Mouse (Mus musculus): ENCODE measurements around the gene Serp2. TPM values are rescaled to one million over a fixed set of nuclear protein-coding genes. Genes with fewer than 3 reads are reported as not detected.
"Not testable (repeated sequence)": the region's sequence is repeated elsewhere in the genome, so short reads cannot be mapped to it uniquely, and the experiment has no call there.

Serp2 gene
- total RNA-seq, 4 experiments from 2014 or later, result 112 to 138 (median 129) TPM

- no peak for DNase-seq (ENCODE audit: low spot score in 2 of 2)
Measured at GRCm38 (mm10) chr14:76570292-76570691, 13.6 kb upstream of the Serp2 start.

DNA sequence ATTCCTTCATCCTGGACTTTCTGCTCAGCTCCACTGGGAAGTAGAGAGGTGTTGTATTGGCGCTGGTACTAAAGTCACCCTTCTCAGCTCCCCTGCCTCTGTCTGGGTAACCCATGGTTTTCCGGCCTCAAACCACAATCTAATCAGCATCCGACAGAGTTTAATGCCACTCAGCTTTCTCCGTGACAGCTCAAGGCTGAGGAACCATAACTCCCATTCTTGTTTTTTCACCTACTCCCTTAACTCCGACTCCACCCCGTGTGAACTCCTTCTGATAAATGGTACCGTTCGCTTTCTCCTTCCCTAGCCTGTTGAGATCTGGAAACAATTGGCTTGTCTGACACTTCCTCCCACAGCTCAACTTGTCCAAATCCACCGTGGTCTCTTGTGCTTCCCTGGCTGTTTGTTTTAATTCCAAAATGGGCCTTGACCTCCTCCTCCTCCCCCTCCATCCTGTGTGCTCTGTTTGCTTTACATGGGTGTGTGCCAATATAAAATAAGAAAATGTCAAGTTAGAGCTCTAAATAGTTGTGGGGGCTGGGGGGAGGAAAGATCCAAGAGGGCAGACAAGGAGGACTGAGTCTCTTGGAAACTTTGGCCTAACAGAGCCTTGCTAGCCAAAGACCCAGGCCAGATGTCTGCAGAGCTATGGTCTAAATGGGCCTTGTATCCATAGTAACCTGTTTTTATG lies 12.7 kb upstream of the Serp2 start:
- no peak for DNase-seq (ENCODE audit: low spot score in 2 of 2)

DNA sequence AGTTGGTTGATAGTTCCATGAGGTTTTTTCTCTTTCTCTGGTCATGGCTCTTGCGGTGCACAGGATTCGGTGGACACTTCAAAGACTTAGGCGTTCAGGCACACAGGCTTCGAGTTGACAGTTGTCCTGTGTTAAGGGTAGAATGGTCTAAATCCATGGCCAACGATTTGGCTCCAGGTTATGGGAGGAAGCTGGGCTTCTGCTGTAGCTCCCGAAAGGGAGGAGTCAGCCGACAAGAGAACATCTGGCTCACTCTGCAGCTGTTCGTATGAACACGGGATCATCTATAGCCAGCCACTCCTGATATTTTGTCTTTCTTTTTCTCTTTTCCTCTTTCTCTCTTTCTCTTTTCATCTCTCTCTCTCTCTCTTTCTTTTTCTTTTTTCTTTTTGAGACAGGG lies 11.9 kb upstream of the Serp2 start:
- no peak for DNase-seq (ENCODE audit: low spot score in 2 of 2)

- DNase-seq (ENCODE audit: low spot score in 2 of 2), result no peak
Measured at GRCm38 (mm10) chr14:76567280-76567679, 10.6 kb upstream of the Serp2 start.

DNA sequence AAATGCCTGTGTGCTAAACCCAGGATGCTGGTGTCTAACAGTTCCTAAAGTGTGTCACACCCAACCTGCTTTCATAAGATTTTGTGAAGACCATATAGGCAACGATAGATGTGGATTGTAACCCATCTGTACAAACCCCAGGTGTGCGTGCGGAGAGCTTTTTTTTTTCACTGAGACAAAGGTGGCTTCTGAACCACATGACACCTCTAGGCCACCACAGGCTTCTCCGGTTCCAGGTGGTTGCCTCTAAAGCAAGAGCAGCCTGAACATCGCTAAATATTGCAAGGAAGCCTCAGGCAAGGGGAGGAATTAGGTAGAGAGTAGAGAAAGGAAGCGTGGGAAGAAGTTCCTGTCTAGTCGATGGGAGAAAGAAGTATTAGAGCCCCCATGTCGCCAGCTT lies 10.0 kb upstream of the Serp2 start:
- no peak for DNase-seq (ENCODE audit: low spot score in 2 of 2)

DNA sequence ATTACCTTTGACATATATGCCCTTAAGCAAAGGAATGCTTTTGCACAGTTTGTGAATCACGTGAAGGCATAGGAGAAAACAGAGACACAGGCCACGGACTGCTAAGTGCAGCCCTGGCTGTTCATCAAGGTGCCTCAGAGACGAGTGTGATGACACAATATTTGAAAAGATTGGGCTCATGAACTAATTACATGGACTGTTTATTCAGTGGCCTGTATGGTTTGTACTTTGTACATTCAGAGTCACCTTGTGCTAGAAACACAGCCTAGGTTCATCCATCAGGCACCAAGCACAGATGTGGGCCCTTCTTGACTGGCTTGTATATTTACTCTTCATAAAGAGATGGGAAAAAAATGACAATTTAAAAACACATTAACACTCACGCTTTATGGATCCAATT lies 9.5 kb upstream of the Serp2 start:
- no peak for DNase-seq (ENCODE audit: low spot score in 2 of 2)

GRCm38 (mm10) chr14:76559208-76559607 lies 2.5 kb upstream of the Serp2 start:
- no peak for DNase-seq (ENCODE audit: low spot score in 2 of 2)

DNA sequence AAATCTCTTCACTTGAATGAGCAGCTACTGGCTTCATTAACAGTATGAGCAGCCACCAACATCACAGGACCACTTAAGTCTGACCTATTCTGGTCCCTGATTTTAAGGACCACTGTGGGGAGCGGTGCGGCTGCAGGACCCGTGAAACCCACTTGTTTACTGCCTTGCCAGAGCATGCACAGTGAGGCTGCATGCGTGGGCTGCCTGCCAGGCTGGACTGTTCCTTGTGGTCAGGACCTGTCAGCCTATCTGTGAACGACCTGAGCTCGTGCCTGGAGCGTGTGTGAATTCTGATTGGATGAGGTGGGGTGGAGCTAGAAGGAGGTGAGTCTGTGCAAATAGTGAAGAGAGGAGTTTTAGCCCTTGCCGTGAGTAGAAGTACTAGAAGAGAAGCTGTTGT lies 1.5 kb upstream of the Serp2 start:
- DNase-seq (ENCODE audit: low spot score in 2 of 2), result not testable (repeated sequence)

DNA sequence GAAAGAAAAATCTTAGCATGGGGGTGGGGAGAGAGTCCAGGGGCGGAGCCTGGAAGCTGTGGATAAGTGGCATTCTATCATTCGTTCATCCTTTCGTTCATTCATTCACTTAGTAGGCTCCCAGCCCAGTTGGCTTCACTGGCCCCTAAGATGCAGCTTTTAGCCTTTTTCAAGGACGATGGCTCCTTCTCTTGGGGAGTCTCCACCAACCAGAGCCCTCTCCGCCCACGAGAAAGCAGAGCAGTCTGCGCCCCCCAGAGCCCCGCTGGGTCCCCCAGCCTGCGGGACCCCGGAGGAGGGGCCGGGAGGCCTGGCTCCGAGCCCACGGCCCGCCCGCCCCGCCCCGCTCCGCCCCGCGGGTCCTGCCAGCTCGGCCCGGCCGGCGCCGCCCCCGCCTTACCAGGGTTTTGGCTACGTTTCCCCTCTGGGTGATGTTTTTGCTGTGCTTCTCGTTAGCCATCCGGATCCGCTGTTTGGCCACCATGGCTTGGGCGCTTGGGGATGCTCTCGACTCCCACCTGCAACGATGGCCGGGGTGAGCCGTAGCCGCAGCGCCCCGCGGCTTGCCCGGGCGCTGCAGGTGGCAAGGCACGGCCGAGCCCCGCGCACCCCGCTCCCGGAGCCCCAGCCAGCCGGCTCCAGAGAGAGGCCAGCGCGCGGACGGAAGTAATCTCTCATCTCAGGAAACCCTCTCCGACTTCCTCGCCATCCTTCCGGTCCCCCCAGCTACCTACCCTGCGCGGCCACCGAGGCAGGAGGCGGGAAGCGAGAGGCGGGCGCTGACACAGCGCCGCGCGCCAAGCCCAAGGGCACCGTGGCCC lies 448 bp downstream of the Serp2 start:
- DNase-seq (ENCODE audit: low spot score in 2 of 2), result peak; percentile 42 to 67

GRCm38 (mm10) chr14:76555263-76556030 lies 1.2 kb downstream of the Serp2 start:
- DNase-seq (ENCODE audit: low spot score in 2 of 2), result no peak

GRCm38 (mm10) chr14:76544136-76544535 lies 12.6 kb downstream of the Serp2 start:
- DNase-seq (ENCODE audit: low spot score in 2 of 2), result no peak

DNA sequence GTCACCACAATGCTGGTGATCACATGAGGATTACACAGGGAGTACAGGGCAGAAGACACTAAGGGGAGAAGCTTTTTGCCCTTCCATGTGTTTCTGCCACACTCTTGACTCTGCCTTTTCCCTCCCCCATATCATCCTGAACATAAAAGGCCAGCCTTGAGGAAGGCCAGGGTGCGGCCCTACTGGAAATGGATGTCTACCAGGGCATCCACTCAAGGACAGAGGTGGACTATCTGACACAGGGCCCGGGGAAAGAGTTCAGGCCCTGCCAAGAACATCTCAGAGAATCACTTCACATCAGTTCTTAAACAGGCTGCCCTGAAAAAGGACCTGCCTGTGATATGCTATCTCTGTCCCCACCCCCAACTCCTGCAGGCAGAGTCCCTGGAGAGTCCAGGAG lies 15.3 kb downstream of the Serp2 start:
- no peak for DNase-seq (ENCODE audit: low spot score in 2 of 2)

- DNase-seq (ENCODE audit: low spot score in 2 of 2), result peak; percentile 25 to 43
Measured at GRCm38 (mm10) chr14:76540005-76540670, 16.6 kb downstream of the Serp2 start.

DNA sequence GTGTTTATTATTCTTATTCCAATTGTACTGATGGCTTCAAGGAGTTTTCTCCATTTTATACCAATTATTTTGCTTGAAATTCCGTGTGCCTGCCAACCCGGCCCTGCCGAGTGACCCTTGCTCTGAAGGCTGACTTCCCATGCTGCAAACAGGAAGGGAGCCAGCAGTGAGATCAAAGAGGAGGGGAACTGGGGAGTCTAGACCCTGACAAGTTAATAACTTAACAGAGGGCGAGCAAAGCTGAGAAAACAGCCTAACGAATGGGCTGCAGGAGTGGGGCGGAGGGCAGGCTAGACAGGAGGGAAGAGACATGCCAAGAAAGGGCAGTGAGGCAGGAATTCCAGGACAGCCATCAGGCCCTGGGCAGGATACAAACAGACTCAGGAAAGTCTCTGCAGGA lies 19.8 kb downstream of the Serp2 start:
- no peak for DNase-seq (ENCODE audit: low spot score in 2 of 2)

GRCm38 (mm10) chr14:76535096-76535495 lies 21.6 kb downstream of the Serp2 start:
- DNase-seq (ENCODE audit: low spot score in 2 of 2), result no peak

DNA sequence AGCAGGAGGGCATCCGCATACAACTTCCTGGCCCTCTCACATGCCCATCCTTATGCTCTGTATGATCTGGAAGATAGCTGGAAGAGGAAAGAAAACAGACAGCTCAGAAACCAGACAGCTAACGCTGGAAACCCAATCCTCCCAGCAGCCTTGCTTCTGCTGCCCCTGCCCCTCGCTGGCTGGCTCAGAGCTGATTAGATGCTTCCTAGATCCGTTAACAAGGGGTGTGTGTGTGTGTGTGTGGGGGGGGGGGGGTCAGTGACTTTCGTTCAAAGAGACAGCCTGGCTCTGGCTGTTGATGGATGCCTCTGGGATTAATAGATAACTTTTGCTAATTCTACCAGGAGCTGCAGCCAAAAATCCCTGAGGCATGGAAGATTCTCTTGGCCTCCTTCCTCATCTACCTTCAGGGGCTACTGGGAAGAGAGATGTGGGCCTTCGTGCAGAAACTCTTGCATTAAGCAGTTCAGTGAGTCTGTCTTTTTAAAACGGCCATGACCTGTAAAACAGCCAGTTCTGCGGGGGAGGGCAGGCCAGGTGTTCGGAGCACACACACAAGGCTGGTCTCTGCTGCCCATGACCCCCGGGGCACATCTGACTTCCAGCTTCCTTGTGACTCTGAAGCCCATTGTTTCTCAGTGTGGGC lies 23.4 kb downstream of the Serp2 start:
- DNase-seq (ENCODE audit: low spot score in 2 of 2), result no peak

GRCm38 (mm10) chr14:76532257-76533169 lies 24.2 kb downstream of the Serp2 start:
- no peak for DNase-seq (ENCODE audit: low spot score in 2 of 2)

- DNase-seq (ENCODE audit: low spot score in 2 of 2), result no peak
Measured at GRCm38 (mm10) chr14:76531027-76531660, 25.5 kb downstream of the Serp2 start.

- DNase-seq (ENCODE audit: low spot score in 2 of 2), result no peak
Measured at GRCm38 (mm10) chr14:76528641-76529040, 28.0 kb downstream of the Serp2 start.

Measured in layer of hippocampus, adult 8-10 months (tissue).